Mouse (Mus musculus) macrophage (primary cell): ENCODE results near the gene Smad1. TPM values are rescaled to one million over a fixed set of nuclear protein-coding genes. Genes with fewer than 3 reads are reported as not detected.
"Not testable (repeated sequence)": the region's sequence is repeated elsewhere in the genome, so short reads cannot be mapped to it uniquely, and the experiment has no call there.

Experiments
- H3K27ac ChIP-seq: fragments of 350-480 bp; formaldehyde crosslinking; 2 replicates; pipeline ENCODE4 v1.9.0; 2021
- H3K36me3 ChIP-seq: fragments of 350-480 bp; formaldehyde crosslinking; 2 replicates; pipeline ENCODE4 v1.9.0; 2021; ENCODE audit errors: inconsistent target
- H3K4me3 ChIP-seq: fragments of 350-480 bp; formaldehyde crosslinking; 2 replicates; pipeline ENCODE4 v1.9.0; 2021; ENCODE audit errors: inconsistent target
- H3K79me2 ChIP-seq: fragments of 350-480 bp; formaldehyde crosslinking; 2 replicates; pipeline ENCODE4 v1.9.0; 2021; ENCODE audit errors: inconsistent target
- WGBS: methylation state at CpG from one replicate; pipeline ENCODE4 v1.1.7; 2026; ENCODE audit warnings: inconsistent platforms; ENCODE audit not compliant: missing documents; 5-methylcytosine and 5-hydroxymethylcytosine counted together
- polyA plus RNA-seq: library from polyadenylated mRNA; stranded (reverse); fragments of 250-400 nt; gene quantifications from 3 replicates; pipeline ENCODE4 v1.2.4, GENCODE M21; 2018; ENCODE audit warnings: inconsistent platforms
- total RNA-seq, 78 experiments: library from RNA; depleted of rRNA; stranded (reverse); fragments of 250-400 nt; gene quantifications; 1 replicate in 9 of 78; 2 replicates in 24 of 78; 3 replicates in 43 of 78; 4 replicates in 2 of 78; pipeline ENCODE4 v1.2.4; 2018; ENCODE audit warnings: inconsistent platforms in 56 of 78

Gene Smad1
- 10 to 100 TPM in 24 of 26 experiments, 1 to 10 TPM in 2; 6.6 to 55.1 (median 29.4) TPM for total RNA-seq (2018; cell fraction: chromatin; rRNA removed)
- total RNA-seq (2018; cell fraction: cytosol; rRNA removed): 10 to 100 TPM in 25 of 26 experiments, 1 to 10 TPM in 1; 9.9 to 29.1 (median 18.0) TPM
- total RNA-seq (2018; cell fraction: nucleus; rRNA removed): 10 to 100 TPM; 10.4 to 43.5 (median 26.7) TPM
- 11.2 to 13.8 TPM (median 12.7 TPM) in 3 replicates for polyA plus RNA-seq

DNA sequence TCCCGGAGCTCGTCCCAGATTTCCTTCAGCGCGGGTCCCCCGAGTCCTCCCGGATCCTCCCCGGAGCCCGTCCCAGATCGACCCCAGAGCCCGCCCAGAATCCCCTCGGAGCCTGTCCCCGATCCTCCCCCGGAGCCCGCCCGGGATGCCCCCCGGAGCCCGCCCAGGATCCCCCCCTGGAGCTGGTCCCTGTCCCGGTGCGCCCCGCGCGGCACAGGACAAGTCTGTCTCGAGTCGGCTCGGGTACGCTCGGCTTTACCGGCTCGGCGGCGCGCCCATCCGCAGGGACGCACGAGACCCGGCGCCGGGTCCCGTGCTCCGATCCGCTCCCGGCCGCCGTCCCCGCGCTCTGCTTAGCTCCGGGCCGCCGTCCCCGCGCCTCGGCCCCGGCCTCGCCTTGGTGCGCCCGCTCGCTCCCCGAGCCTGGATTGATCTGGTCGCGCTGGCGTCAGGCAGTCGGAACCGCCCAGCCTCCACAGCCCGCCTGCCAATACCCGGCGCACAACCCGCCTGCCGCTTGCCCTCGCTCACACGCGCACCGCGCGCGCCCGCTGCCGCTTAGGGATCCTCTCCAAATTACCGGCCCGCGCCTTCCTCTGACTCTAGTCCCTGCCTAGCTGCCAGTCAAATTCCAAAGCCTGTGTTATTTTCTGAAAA, at the start of gene Smad1:
TSS of gene Smad1 (minus strand) at position 525 of the 657 bp plus-strand sequence.
- peaks cover 40% of the 10 kb centered on the region for H3K79me2 ChIP-seq
- H3K4me3 ChIP-seq: peak within 1 kb of the TSS; percentile 36
- no peak within 1 kb of the TSS for H3K27ac ChIP-seq
- WGBS: under 1% methylated on average over 71 of the region's 80 CpGs
- no peaks in the 10 kb centered on the region for H3K36me3 ChIP-seq

DNA sequence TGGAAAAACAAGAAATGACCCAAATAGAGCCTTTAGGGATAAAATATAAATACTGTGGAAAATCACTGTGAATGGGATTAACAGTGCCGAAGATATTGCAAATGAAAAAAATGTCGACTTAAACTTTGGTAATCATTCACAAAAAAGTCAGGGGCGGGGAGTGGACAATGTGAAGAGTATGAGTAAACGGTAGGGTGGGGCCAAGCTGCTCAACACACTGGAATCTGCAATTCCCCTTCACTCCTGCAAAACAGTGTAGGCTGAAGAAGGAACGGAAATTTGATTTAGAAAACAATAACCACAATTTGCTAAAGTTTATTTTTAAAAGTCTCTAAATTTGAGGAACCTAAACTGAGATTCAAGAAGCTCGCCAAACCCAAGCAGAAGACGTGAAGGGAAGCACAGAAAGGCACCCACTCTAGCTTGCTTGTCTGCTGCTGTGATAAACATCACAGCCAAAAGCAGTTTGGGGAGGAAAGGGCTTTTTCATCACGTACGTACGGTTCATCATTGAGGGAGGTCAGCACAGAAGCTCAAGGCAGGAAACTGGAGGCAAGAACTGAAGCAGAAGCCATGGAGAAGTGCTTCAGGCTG, 48.0 kb upstream of the Smad1 start:
- no peaks in the 10 kb centered on the region for H3K36me3 ChIP-seq
- 3% methylated on average over 10 of the region's 10 CpGs for WGBS
- H3K79me2 ChIP-seq: no peaks in the 10 kb centered on the region
- H3K27ac ChIP-seq: peak overlapping the region; percentile 77
- no peak overlapping the region for H3K4me3 ChIP-seq

GRCm38 (mm10) chr8:79443460-79444098, 44.3 kb upstream of the Smad1 start:
- Histone ChIP-seq H3K4me3 (no peak overlapping the region), H3K36me3 (no peaks in the 10 kb centered on the region), H3K27ac (no peak overlapping the region), H3K79me2 (no peaks in the 10 kb centered on the region)
- 30% methylated on average over 14 of the region's 14 CpGs for WGBS

GRCm38 (mm10) chr8:79433953-79434500, 34.7 kb upstream of the Smad1 start:
- H3K4me3 ChIP-seq: no peak overlapping the region
- no peaks in the 10 kb centered on the region for H3K36me3 ChIP-seq
- 84% methylated on average over 4 of the region's 4 CpGs for WGBS
- H3K27ac ChIP-seq: no peak overlapping the region
- H3K79me2 ChIP-seq: no peaks in the 10 kb centered on the region

DNA sequence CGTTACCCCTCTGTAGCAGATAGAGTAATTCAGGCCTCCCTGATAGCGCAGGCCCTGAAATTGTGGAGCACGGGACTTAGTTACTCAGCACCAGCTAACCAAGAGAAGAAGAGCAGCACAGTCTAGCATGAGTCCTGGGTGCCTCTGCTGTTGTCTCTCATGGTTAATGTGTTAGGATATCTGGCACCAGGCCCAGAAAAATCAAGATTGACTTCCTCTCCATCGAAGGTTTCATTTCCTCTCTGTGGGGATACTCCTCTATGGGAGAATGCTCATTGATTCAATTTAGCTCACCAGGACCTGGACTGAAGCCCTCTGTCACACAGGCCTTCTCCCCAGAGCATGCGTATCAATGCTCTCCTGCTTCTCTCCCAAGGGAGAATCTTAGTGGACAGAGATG, 15.6 kb upstream of the Smad1 start:
- Histone ChIP-seq H3K79me2 (no peaks in the 10 kb centered on the region), H3K4me3 (no peak overlapping the region), H3K27ac (no peak overlapping the region), H3K36me3 (no peaks in the 10 kb centered on the region)
- 48% methylated on average over 5 of the region's 5 CpGs for WGBS

DNA sequence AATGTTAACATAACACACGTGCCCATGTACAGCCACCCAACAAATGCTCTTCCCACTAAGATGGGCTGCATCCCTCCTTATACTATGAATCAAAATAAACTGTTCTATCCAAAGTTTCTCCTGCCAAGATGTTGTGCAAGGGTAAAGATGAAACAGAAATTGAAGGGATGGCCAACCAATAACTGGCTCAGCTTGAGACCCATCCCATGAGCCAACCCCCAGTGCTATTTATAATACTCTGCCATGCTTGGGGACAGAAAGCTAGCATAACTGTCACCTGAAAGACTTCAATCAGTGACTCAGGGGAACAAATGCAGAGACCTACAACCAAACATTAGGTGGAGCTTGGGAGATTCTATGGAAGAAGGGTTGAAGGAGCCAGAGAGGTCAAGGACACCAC, 11.2 kb upstream of the Smad1 start:
- Histone ChIP-seq H3K36me3 (no peaks in the 10 kb centered on the region), H3K4me3 (no peak overlapping the region), H3K27ac (no peak overlapping the region), H3K79me2 (no peaks in the 10 kb centered on the region)
- 44% methylated on average over 1 of the region's 1 CpGs for WGBS

GRCm38 (mm10) chr8:79407356-79407755, 8.0 kb upstream of the Smad1 start:
- 20% methylated on average over 1 of the region's 1 CpGs for WGBS
- not testable (repeated sequence) for H3K4me3 ChIP-seq, H3K36me3 ChIP-seq, H3K79me2 ChIP-seq
- H3K27ac ChIP-seq: 0 out of 2 replicates have a peak overlapping the region, but pooled peaks have one; percentile 31

- H3K27ac ChIP-seq: no peak overlapping the region
- no peak overlapping the region for H3K4me3 ChIP-seq
- H3K36me3 ChIP-seq: no peaks in the 10 kb centered on the region
- WGBS: 64% methylated on average over 6 of the region's 6 CpGs
- no peaks in the 10 kb centered on the region for H3K79me2 ChIP-seq
Measured at GRCm38 (mm10) chr8:79404895-79405557, 5.7 kb upstream of the Smad1 start.

DNA sequence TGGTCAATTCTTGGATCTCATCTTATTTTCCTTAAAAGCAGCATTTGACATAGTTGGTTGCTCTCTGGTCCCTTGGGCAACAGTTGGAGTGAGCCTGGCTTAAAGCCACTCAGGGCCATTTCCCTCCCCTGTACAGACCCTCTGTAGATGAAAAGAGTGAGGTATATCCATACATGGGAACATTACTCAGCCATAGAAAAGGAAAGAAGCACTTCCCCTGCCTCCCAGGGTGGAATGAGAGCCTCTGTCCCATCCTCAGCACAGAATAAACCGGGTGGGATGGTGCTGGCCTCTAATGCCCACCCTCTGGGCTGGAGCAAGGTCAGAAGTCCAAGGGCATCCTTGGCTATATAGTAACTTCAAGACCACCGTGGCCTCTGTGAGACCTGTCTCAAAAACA, 1.4 kb upstream of the Smad1 start:
- H3K79me2 ChIP-seq: peaks cover 24% of the 10 kb centered on the region
- no peaks in the 10 kb centered on the region for H3K36me3 ChIP-seq
- H3K4me3 ChIP-seq: no peak overlapping the region
- H3K27ac ChIP-seq: no peak overlapping the region
- 100% methylated on average over 2 of the region's 2 CpGs for WGBS

DNA sequence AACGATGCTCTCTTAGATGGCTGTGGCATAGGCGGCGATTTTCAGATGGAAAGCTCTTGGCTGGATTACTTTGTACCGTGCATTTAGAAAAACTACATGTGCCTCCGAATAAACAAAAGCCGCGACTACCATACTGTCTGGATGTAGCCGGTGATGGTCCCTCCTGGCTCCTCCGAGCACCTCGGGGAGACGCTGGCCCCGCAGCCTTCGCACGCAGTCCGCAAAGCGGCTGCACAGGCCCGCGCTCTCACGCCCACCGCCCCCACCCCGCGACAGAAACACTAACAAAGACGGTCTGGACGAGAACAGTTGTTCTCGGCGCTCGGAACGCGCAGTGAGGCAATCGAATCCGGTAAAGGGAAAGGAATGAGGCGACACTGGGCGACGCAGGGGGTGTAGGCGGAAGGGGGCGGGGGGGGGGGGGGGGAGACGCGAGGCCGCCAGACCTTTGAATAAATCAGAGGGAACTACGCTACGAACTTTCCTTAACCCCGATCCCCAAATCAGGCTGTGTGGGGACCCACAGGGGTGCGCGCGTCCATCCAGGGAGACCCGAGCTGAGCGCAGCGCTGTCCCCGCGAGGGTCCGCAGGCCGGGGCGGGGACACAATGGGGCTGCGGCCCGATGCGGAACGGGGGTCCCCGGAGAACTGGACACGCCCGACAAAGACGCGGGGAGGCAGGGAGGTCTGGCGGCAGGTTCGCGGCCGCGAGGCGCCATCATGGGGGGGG, 902 bp downstream of the Smad1 start:
- WGBS: under 1% methylated on average over 61 of the region's 68 CpGs
- H3K79me2 ChIP-seq: peaks cover 47% of the 10 kb centered on the region
- no peaks in the 10 kb centered on the region for H3K36me3 ChIP-seq
- no peak overlapping the region for H3K27ac ChIP-seq
- peak overlapping the region; percentile 36 for H3K4me3 ChIP-seq

GRCm38 (mm10) chr8:79397705-79398250, 1.5 kb downstream of the Smad1 start:
- Histone ChIP-seq H3K27ac (no peak overlapping the region), H3K36me3 (no peaks in the 10 kb centered on the region)

GRCm38 (mm10) chr8:79396911-79397310, 2.4 kb downstream of the Smad1 start:
- Histone ChIP-seq H3K36me3 (no peaks in the 10 kb centered on the region), H3K27ac (no peak overlapping the region), H3K79me2 (peaks cover 62% of the 10 kb centered on the region), H3K4me3 (no peak overlapping the region)
- 91% methylated on average over 6 of the region's 6 CpGs for WGBS

More at GRCm38 (mm10) chr8:79397705-79398250, 1.5 kb downstream of the Smad1 start:
- H3K4me3 ChIP-seq: peak overlapping the region; percentile 36
- H3K79me2 ChIP-seq: peaks cover 53% of the 10 kb centered on the region
- WGBS: 50% methylated on average over 6 of the region's 7 CpGs

DNA sequence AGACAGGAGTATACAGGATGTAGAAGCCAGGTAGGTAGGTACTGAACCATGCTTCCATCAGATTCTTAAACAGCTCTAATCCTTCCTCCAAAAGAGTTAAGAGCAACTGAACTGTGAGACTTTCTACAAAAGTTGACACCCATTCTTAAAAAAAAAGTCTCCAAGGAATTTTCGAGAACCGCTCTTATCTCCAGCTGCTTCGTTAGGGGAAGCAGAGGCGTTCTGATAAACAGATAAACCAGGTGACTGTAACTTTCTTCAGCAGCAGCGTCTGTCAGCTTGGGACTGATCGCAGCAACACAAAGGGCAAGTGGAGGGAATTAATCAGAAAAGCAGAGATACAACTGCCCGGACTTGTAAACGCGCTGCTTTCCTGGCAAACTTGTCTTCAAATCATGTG, 5.3 kb downstream of the Smad1 start:
- Histone ChIP-seq H3K79me2 (peaks cover 91% of the 10 kb centered on the region), H3K36me3 (no peaks in the 10 kb centered on the region), H3K4me3 (no peak overlapping the region), H3K27ac (no peak overlapping the region)
- WGBS: 97% methylated on average over 9 of the region's 9 CpGs
